Mouse (Mus musculus) urinary bladder, postnatal 14 days (tissue): ENCODE results near the gene Dohh.

Experiments
- DNase-seq: peaks from one replicate; pipeline ENCODE4 v3.0.0; 2021; ENCODE audit warnings: low spot score

Gene Dohh

DNA sequence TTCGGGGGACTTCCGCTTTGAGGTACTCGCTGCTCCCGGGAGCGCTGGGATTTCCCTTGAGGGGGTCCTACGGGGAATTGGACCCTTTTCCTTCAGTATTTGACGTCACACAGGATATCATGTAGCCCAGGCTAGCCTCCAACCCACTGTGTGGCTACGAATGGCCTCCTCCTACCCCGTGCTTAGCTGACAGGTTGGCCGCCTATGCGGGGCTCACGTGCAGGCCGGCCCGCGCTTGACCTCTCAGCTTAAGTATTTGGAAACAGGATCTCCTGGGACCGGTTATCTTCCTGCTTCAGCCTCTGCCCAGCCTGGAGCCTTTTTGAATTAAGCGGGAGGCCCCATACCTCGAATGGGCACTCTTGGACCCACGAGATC lies 366 bp downstream of the Dohh start:
- no peak for DNase-seq

DNA sequence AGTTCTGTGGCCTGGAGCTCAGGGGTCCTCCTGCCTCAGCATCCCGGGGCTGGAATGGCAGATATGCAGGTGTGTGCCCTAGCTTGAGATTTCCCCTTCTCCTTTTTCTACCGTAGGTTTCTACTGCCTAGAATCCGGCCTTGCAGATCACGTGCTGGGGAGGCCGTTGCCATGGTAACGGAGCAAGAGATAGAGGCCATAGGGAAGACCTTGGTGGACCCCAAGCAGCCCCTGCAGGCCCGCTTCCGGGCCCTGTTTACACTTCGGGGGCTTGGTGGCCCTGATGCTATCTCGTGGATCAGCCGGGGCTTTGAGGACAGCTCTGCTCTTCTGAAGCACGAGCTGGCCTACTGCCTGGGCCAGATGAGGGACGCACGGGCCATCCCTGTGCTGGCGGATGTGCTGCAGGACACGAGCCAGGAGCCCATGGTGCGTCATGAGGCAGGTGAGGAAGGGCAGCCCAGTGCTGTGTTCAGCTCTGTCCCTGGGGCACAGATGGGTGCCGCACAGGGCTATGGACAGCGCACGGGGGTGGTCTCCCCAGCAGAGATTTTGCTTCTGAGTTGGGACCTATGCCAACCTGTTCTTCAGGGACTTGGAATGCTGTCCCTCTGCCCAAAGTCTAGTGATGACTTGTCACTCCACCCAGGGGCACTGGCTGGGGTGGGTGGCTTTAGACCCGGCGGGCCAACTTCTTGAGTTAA lies 1.5 kb downstream of the Dohh start:
- DNase-seq = no peak

- no peak for DNase-seq
These were observed 3.5 kb downstream of the Dohh start for GRCm38 (mm10) chr10:81387716-81388115.

GRCm38 (mm10) chr10:81388505-81389055 lies 4.4 kb downstream of the Dohh start, which contains the start of gene Gm48552:
TSS of gene Gm48552 (plus strand) at chr10:81389005.
- no peak for DNase-seq

- peak; percentile 49 for DNase-seq
These were observed 5.1 kb downstream of the Dohh start for GRCm38 (mm10) chr10:81389373-81389772.

DNA sequence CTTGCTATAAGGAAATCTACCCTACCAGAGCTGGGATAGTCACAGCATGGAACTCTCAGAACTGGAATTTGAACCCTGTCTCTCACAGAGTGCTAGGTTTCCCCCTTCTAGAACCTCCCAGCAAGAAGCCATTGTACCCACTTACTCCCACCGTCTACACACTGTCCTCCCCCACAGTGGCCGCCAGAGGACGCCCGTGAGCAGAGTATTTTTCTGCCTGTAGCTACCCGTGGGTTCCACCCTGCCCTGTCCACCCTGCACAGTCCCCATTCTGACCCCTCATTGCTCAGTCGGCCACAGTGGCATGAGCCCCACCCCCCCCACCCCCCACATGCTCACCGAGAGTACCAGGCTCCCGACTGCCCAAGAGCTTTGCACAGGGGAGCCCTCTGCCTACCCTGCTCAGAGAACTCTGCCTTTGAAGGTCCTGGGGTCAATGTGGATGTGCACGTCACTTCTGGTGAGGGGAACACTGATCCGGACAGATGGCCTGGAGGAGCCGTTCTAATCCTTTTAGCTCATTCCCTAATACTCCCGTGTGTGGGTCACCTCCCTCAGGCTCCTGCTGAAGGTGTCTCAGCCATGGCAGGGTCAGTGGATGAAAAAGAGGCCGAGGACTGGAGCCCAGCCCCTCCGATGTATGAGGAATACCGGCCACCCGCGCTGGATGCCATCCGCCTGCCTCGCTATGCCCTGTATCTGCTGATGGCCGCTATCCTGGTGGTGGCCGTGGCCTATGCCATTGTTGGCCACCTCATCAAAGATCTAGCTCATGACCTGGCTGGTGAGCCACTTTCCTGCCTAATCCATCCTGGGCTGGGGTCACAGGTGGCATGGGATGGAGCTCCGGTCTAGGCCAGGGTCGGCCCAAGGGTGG lies 5.8 kb downstream of the Dohh start:
- peak; percentile 76 for DNase-seq

GRCm38 (mm10) chr10:81390678-81390965 lies 6.4 kb downstream of the Dohh start:
- no peak for DNase-seq

GRCm38 (mm10) chr10:81392270-81392669 lies 8.0 kb downstream of the Dohh start:
- DNase-seq = no peak

DNA sequence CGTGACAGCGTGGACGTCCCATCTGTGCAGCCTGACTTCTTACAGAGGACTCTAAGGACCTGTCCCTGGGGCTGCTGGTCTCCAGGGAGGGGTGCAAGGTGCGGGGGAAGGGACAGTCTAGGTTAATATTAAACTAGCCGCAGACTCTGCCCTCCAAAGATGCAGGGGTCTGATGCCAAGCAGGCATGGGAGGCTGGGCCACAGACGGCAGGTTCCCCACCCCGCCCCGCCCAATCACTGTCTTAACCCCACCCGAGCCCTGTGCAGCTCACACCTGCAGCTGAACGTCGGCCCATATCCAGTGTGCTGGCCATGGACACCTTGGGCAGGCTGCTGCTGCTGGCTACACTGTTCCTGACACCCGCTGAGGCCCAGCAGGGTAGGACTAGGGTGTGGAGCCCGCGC lies 8.6 kb downstream of the Dohh start, which contains the start of gene Smim24:
Smim24 (plus strand) TSS at position 271 of the 405 bp plus-strand sequence.
- no peak for DNase-seq

DNA sequence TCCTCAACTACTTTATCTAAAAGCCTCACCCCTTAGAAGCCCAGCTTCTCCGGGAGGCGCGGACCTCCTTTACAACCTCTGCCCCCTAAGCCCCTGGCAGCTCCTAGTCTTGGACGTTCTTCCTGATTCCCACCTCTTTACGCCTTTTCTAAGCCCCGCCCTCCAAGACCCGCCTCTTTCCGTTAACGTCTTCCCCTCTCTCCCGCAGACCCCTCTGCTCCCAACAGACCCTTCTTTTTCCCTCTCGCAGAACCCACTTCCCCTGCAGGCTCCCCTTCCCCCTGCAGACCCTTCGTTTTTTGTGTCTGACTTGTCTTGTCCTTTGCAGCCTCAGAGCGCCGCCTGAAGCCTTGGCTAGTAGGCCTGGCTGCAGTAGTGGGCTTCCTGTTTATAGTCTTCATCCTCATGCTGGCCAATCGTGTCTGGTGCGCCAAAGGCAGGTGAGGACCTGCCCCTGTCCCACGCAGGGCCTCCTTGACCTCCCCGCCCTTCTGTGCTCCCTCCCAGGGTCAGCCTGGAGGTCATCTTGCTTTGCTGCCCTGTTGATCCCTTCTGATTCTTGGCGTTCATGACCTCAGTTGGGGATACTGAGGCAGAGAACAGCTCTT lies 9.3 kb downstream of the Dohh start:
- no peak for DNase-seq

GRCm38 (mm10) chr10:81395127-81395526 lies 10.9 kb downstream of the Dohh start:
- peak; percentile 65 for DNase-seq

DNA sequence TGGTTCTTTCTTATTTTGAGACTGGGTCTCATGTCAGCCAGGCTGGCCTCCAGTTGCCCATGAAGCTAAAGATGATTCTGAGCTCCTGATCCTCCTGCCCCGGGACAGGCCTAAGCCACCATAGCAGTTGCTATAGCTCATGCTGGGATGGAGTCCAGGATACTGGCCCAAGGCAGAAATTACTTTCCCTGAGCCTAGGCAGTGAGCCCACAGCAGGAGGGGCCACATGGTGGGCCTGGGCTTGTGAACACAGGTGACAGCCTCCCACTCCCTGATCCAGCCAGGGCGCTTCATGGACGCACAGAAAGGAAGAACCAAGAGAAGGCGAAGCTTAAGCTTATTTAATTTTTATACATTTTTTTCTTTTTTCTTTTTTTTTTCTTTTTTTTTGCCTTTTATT lies 11.6 kb downstream of the Dohh start:
- no peak for DNase-seq

DNA sequence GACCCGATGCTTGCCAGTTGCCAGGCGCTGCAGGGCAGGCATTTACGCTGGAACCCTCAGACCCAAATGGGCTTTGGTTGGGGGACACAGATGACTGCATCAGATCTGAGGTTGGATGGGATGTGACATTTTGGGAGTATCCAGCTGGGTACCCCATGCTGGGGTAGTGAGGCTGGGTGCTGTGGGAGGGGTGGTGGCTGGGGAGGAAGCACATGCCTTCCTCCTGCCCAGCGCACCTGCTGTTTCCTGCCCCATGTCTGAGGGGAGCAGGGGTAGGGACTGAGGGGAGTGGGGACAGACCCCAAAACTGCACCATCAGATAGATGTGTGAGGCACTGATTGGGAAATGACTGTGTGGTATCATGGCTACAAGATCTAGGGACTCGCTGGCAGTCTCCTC lies 12.5 kb downstream of the Dohh start:
- no peak for DNase-seq

DNA sequence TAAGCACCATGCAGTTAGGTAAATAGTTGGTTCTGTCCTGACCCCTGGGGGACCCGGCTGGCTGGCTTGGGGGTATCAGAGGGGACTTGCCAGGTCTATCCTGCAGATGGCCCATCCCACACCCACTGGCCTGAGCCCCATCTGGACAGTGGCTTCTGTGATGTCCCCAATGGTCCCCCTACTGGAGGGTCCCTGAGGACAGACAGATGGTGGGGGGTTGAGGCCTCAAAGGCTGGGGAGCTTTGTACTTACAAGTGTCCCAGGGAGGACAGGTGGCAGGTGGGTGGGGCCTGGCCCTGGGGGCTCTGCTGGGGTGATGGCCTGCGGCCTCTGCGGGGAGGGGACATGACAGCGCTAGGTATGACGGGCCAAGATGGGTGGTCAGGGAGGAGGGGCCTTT lies 15.1 kb downstream of the Dohh start:
- DNase-seq = no peak

DNA sequence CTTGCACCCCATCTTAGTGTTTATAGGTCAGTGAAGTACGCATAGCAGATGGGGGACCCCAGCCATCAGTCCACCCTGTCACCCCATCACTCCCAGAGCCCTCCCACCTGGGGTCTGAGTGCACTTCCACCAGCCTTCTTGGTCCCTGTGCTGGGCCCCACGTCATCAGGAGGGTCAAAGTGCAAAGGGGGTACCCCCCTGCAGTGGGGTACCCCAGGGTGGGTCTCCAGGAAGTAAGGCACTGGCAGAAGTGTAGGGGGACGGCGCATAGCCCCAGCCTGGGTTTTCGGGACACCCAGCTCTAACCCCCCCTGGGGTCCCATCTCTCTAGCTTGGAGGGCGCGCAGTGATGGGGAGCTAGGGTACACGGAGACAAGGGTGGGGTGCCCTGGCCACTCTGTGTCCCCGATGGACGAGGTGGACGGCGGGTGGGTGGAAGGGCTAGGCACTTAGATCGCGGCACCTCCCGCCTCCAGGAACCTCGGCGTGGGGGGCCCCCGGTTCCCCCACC lies 15.6 kb downstream of the Dohh start:
- DNase-seq = no peak

GRCm38 (mm10) chr10:81400371-81401204 lies 16.4 kb downstream of the Dohh start:
- DNase-seq = no peak

GRCm38 (mm10) chr10:81401205-81401520 lies 16.9 kb downstream of the Dohh start:
- no peak for DNase-seq

GRCm38 (mm10) chr10:81401521-81402226 lies 17.4 kb downstream of the Dohh start:
- peak; percentile 77 for DNase-seq

DNA sequence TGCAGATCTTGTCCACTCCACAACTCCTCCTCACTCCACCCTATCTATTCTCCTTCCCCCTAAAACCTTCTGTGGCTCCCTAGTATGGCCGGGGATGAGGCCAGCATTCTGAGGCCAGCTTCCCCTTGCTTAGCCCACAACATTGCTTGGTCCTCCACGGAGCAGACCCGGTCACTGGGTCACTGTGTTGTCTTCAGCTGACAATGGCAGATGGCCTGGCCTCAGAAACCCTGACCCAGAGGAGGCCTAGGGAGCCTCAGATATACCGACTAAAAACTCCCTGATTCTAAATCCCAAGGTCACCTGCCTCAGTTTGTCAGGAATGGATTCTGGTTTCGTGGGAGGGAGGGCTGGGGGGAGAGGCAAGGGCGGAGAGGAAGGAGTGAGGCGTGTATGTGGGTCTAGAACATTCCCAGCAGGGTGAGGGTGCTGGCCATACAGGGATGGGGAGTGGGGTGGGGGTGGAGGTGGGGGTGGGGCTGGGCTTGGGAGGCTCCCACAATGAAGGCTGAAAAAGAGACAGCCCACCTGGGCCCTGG lies 18.1 kb downstream of the Dohh start:
- no peak for DNase-seq

DNA sequence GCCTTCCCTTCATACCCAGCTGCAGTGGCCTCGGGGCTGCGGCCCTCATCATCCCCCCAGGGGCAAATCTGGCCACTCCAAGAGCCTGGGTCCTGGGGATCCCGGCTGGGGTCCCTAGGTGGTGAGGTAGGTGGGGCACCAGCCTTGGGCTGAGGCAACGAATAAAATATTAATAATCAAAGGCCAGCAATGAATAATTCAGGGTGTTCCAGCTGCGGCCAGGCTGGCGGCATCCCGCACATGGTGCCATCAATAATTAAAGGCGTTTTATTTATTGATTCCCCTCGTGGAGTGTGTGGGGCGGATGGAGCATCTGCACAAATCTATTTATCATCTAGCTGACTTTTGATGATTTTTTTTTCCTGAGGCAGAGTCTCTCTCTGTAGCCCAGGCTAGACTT lies 19.3 kb downstream of the Dohh start:
- DNase-seq = no peak

- no peak for DNase-seq
These were observed 19.9 kb downstream of the Dohh start for GRCm38 (mm10) chr10:81404082-81404481.
